Mouse (Mus musculus) MEL (cell line): Measurements from ENCODE around the gene Plcb4. TPM values are rescaled to one million over a fixed set of nuclear protein-coding genes. Genes with fewer than 3 reads are reported as not detected.

Experiments used
- DNase-seq: peaks from one replicate; pipeline ENCODE4 v3.0.0; 2011; ENCODE audit warnings: low read depth, low spot score
- H3K27ac ChIP-seq: 2 replicates; pipeline ENCODE4 v1.5.1; 2012; ENCODE audit warnings: low read depth, mild to moderate bottlenecking, control low read depth, low read length, moderate library complexity; ENCODE audit not compliant: control insufficient read depth
- H3K27me3 ChIP-seq, 2 experiments: fragments of 150-350 bp in 1 of 2; sonication (generic) in 1 of 2; 2 replicates each; pipeline ENCODE4 v1.6.1; 2012; ENCODE audit warnings: low read length in 2 of 2, mild to moderate bottlenecking in 2 of 2, improper control_type of control experiment in 1 of 2, moderate library complexity in 1 of 2; ENCODE audit not compliant: insufficient read depth in 2 of 2, control insufficient read depth in 1 of 2
- H3K36me3 ChIP-seq, 2 experiments: 2 replicates each; pipeline ENCODE4 v1.6.1; 2012 to 2014; ENCODE audit warnings: low read length in 2 of 2, improper control_type of control experiment in 1 of 2, inconsistent platforms in 1 of 2, mild to moderate bottlenecking in 1 of 2; ENCODE audit not compliant: insufficient read depth in 2 of 2, control insufficient read depth in 1 of 2
- H3K4me1 ChIP-seq, 2 experiments: fragments of 150-350 bp in 1 of 2; sonication (generic) in 1 of 2; 2 replicates each; pipeline ENCODE4 v1.6.1; 2012; ENCODE audit warnings: low read length in 2 of 2, improper control_type of control experiment in 1 of 2, mild to moderate bottlenecking in 1 of 2; ENCODE audit not compliant: insufficient read depth in 2 of 2, control insufficient read depth in 1 of 2
- H3K4me3 ChIP-seq, 2 experiments: fragments of 150-350 bp in 1 of 2; sonication (generic) in 1 of 2; 2 replicates each; pipeline ENCODE4 v1.5.1; 2012; ENCODE audit warnings: low read depth in 2 of 2, low read length in 2 of 2, mild to moderate bottlenecking in 2 of 2, moderate library complexity in 2 of 2, control low read depth in 1 of 2, improper control_type of control experiment in 1 of 2; ENCODE audit not compliant: control insufficient read depth in 1 of 2, insufficient read depth in 1 of 2
- H3K79me2 ChIP-seq: 2 replicates; pipeline ENCODE4 v1.6.1; 2012; ENCODE audit warnings: mild to moderate bottlenecking, low read length, moderate library complexity; ENCODE audit not compliant: control insufficient read depth, poor library complexity, insufficient read depth
- H3K9ac ChIP-seq: 2 replicates; pipeline ENCODE4 v1.6.1; 2012; ENCODE audit warnings: low read depth, mild to moderate bottlenecking, control low read depth, low read length, moderate library complexity; ENCODE audit not compliant: control insufficient read depth, poor library complexity, severe bottlenecking
- H3K9me3 ChIP-seq: fragments of 150-350 bp; sonication (generic); replicated peaks from 2 replicates; pipeline ENCODE4 v1.6.1; 2012; ENCODE audit warnings: mild to moderate bottlenecking, low read length, improper control_type of control experiment, moderate library complexity; ENCODE audit not compliant: insufficient read depth
- CHD1 ChIP-seq: IDR thresholded peaks from 2 replicates; pipeline ENCODE4 v1.6.1; 2012; ENCODE audit warnings: low read depth, mild to moderate bottlenecking, inconsistent platforms, low read length, improper control_type of control experiment
- CTCF ChIP-seq, 3 experiments: IDR thresholded peaks in 2 of 3; conservative IDR thresholded peaks in 1 of 3; 2 replicates each; pipeline ENCODE4 v1.5.1; 2011 to 2012; ENCODE audit warnings: low read length in 3 of 3, low read depth in 2 of 3, mild to moderate bottlenecking in 2 of 3, improper control_type of control experiment in 1 of 3, inconsistent platforms in 1 of 3, mixed read lengths in 1 of 3, moderate library complexity in 1 of 3; ENCODE audit not compliant: control insufficient read depth in 1 of 3, insufficient read depth in 1 of 3, poor library complexity in 1 of 3, severe bottlenecking in 1 of 3
- EP300 ChIP-seq, 2 experiments: IDR thresholded peaks; 2 replicates each; pipeline ENCODE4 v1.6.1; 2011; ENCODE audit warnings: improper control_type of control experiment in 2 of 2, low read length in 2 of 2, low read depth in 1 of 2, mild to moderate bottlenecking in 1 of 2
- GABPA ChIP-seq: IDR thresholded peaks from 2 replicates; pipeline ENCODE4 v1.6.1; 2012; ENCODE audit warnings: low read depth, mild to moderate bottlenecking, inconsistent platforms, low read length, improper control_type of control experiment, moderate library complexity
- HCFC1 ChIP-seq: IDR thresholded peaks from 2 replicates; pipeline ENCODE4 v1.6.1; 2012; ENCODE audit warnings: low read depth, mild to moderate bottlenecking, inconsistent platforms, low read length, improper control_type of control experiment, moderate library complexity
- MAZ ChIP-seq: IDR thresholded peaks from 2 replicates; pipeline ENCODE4 v1.6.1; 2012; ENCODE audit warnings: low read depth, mild to moderate bottlenecking, inconsistent platforms, low read length, improper control_type of control experiment
- MEF2A ChIP-seq: IDR thresholded peaks from 2 replicates; pipeline ENCODE4 v1.6.1; 2014; ENCODE audit warnings: low read depth, mild to moderate bottlenecking, inconsistent platforms, low read length, improper control_type of control experiment; ENCODE audit not compliant: poor library complexity, insufficient replicate concordance, severe bottlenecking; ENCODE audit errors: extremely low read depth
- MXI1 ChIP-seq: IDR thresholded peaks from 2 replicates; pipeline ENCODE4 v1.6.1; 2011; ENCODE audit warnings: mild to moderate bottlenecking, low read depth, low read length, improper control_type of control experiment
- NELFE ChIP-seq: IDR thresholded peaks from 2 replicates; pipeline ENCODE4 v1.6.1; 2011; ENCODE audit warnings: low read depth, low read length, improper control_type of control experiment
- NRF1 ChIP-seq: IDR thresholded peaks from 2 replicates; pipeline ENCODE4 v1.6.1; 2014; ENCODE audit warnings: low read depth, mild to moderate bottlenecking, inconsistent platforms, low read length, improper control_type of control experiment, moderate library complexity; ENCODE audit not compliant: poor library complexity, insufficient read depth, severe bottlenecking
- RCOR1 ChIP-seq: IDR thresholded peaks from 2 replicates; pipeline ENCODE4 v1.6.1; 2012; ENCODE audit warnings: low read depth, mild to moderate bottlenecking, inconsistent platforms, low read length, improper control_type of control experiment
- TAL1 ChIP-seq: IDR thresholded peaks from 2 replicates; pipeline ENCODE4 v1.6.1; 2012; ENCODE audit warnings: mild to moderate bottlenecking, inconsistent platforms, low read length, moderate library complexity, mixed read lengths
- USF1 ChIP-seq: IDR thresholded peaks from 2 replicates; pipeline ENCODE4 v1.6.1; 2014; ENCODE audit warnings: low read depth, mild to moderate bottlenecking, inconsistent platforms, low read length, improper control_type of control experiment, moderate library complexity
- USF2 ChIP-seq, 2 experiments: IDR thresholded peaks; 2 replicates each; pipeline ENCODE4 v1.6.1; 2011 to 2012; ENCODE audit warnings: improper control_type of control experiment in 2 of 2, low read length in 2 of 2, borderline replicate concordance in 1 of 2, inconsistent platforms in 1 of 2, low read depth in 1 of 2, mild to moderate bottlenecking in 1 of 2; ENCODE audit not compliant: insufficient read depth in 1 of 2
- ZMIZ1 ChIP-seq: IDR thresholded peaks from 2 replicates; pipeline ENCODE4 v1.6.1; 2012; ENCODE audit warnings: low read depth, mild to moderate bottlenecking, inconsistent platforms, low read length, improper control_type of control experiment, moderate library complexity
- polyA plus RNA-seq, 2 experiments: library from polyadenylated mRNA; stranded (reverse) in 1 of 2; unstranded in 1 of 2; fragments of >175 nt in 1 of 2; fragments of >200 nt in 1 of 2; gene quantifications; 2 replicates each; pipeline versions ENCODE4 v1.2.1 to v1.2.4; 2012; ENCODE audit warnings: low replicate concordance in 2 of 2, low read depth in 1 of 2; ENCODE audit not compliant: insufficient read length in 2 of 2, insufficient read depth in 1 of 2, missing spikeins in 1 of 2
- total RNA-seq: library from RNA; depleted of rRNA; stranded (reverse); fragments of 300-350 nt; gene quantifications from 2 replicates; pipeline ENCODE4 v1.2.3, GENCODE M21; 2012

Plcb4 gene
- total and polyA plus RNA-seq, 3 experiments, result not detected

- no peaks in the 10 kb centered on the region for H3K27me3 ChIP-seq
- TF ChIP-seq GABPA (no peak), MEF2A (no peak), HCFC1 (no peak), TAL1 (no peak), MXI1 (no peak), CTCF (IDR thresholded peaks at IDR 0.05 in 2 of 3, conservative IDR thresholded peaks at IDR 0.05 in 1 of 3; ENCODE audit: control insufficient read depth in 1 of 3, insufficient read depth in 1 of 3, low read depth in 2 of 3, low read length in 3 of 3, poor library complexity in 1 of 3, severe bottlenecking in 1 of 3) (no peak), ZMIZ1 (no peak), EP300 (IDR thresholded peaks at IDR 0.05; ENCODE audit: low read depth in 1 of 2, low read length in 2 of 2) (no peak), MAZ (no peak), CHD1 (no peak), USF1 (no peak), NELFE (no peak), USF2 (IDR thresholded peaks at IDR 0.05; ENCODE audit: borderline replicate concordance in 1 of 2, insufficient read depth in 1 of 2, low read depth in 1 of 2, low read length in 2 of 2) (no peak)
- no peaks in the 10 kb centered on the region for H3K36me3 ChIP-seq
- H3K4me3 ChIP-seq, result no peak overlapping the region
- no peak for DNase-seq
- H3K9ac ChIP-seq, result no peak overlapping the region
- H3K4me1 ChIP-seq, result no peaks in the 10 kb centered on the region
- H3K27ac ChIP-seq, result no peak overlapping the region
- no peaks in the 10 kb centered on the region for H3K9me3 ChIP-seq
- H3K79me2 ChIP-seq, result no peaks in the 10 kb centered on the region
These were observed 340.1 kb downstream of the Plcb4 start for GRCm38 (mm10) chr2:135998886-135999285.

DNA sequence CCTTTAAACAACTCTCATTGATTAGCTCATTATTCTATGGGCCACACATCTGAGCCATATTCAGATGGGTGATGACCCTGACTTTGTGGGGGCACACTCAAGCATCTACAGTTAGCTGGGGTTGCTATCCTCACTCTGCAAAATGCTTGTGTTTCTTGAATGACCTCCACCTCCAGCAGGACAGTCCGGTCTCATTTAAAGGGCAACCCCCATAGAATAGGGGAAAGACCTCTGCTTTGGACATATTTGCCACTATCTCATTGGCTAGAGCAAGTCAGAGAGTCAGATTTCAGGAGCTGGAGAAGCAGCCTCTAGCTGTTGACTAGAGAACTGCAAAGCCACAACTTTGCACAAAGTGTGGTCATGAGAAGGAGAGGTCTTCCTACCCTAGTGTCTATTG lies 340.6 kb downstream of the Plcb4 start:
- Histone ChIP-seq H3K4me1 (no peaks in the 10 kb centered on the region), H3K9me3 (no peaks in the 10 kb centered on the region)
- no peak for DNase-seq

GRCm38 (mm10) chr2:136000933-136001332 lies 342.1 kb downstream of the Plcb4 start:
- H3K27ac ChIP-seq, result no peak overlapping the region
- no peak overlapping the region for H3K4me3 ChIP-seq
- no peaks in the 10 kb centered on the region for H3K27me3 ChIP-seq
- DNase-seq, result no peak
- H3K9me3 ChIP-seq, result no peaks in the 10 kb centered on the region
- no peaks in the 10 kb centered on the region for H3K4me1 ChIP-seq
- TF ChIP-seq ZMIZ1 (no peak), GABPA (no peak)
- no peaks in the 10 kb centered on the region for H3K36me3 ChIP-seq
- no peaks in the 10 kb centered on the region for H3K79me2 ChIP-seq
- H3K9ac ChIP-seq, result no peak overlapping the region

More for the DNA sequence above, 340.6 kb downstream of the Plcb4 start:
- TF ChIP-seq NRF1 (no peak), RCOR1 (no peak)
- no peaks in the 10 kb centered on the region for H3K79me2 ChIP-seq
- no peaks in the 10 kb centered on the region for H3K27me3 ChIP-seq
- no peak overlapping the region for H3K9ac ChIP-seq
- no peak overlapping the region for H3K4me3 ChIP-seq
- no peaks in the 10 kb centered on the region for H3K36me3 ChIP-seq
- no peak overlapping the region for H3K27ac ChIP-seq
